ENCODE assay signal across 8 mouse cellular contexts in the genomic region with DNA sequence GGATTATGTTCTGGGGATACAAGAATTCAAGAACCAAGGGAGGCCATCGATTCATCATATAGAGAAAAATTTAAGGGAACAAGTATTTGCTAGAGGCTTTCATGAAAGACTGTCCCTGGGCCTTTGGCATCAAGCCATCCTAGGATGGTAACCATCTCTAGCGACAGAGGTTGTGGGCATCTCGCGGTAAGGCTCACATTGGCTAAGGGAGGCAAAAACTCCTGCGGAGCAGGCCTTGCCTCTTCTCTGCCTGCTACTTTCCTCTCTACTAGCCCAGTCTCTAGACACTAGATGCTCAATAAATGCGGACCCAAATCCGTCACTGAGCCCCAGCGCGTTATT. TPM values are rescaled to one million over a fixed set of nuclear protein-coding genes. Genes with fewer than 3 reads are reported as not detected.
DNase-seq lines count a peak whose midpoint lies in the region; ATAC-seq and TF ChIP-seq lines count a peak whose summit lies in the region.

A gene (plus strand): TSS at position 281 of the 342 bp plus-strand sequence.

- no peaks in the 10 kb centered on the region; the same call in 1 of the 2 replicates for H3K4me1 ChIP-seq in liver, adult 2 months (ENCODE audit: control insufficient read depth, insufficient read depth, low read length)
- H3K4me1 ChIP-seq in forebrain, embryonic 16.5 days (replicated peaks; ENCODE audit: control insufficient read depth, insufficient read depth, low read length): peaks cover 16% of the 10 kb centered on the region
- peaks cover 30% of the 10 kb centered on the region for H3K4me1 ChIP-seq in midbrain, embryonic 13.5 days (replicated peaks)

- H3K79me2 ChIP-seq in liver, adult 2 months (ENCODE audit: control insufficient read depth, insufficient read depth, low read length): no peaks in the 10 kb centered on the region

- no peaks in the 10 kb centered on the region for H3K9me3 ChIP-seq in forebrain, embryonic 16.5 days (ENCODE audit: control insufficient read depth, low read length)
- no peaks in the 10 kb centered on the region for H3K9me3 ChIP-seq in midbrain, embryonic 13.5 days

- no peak within 1 kb of the TSS for H3K27ac ChIP-seq in liver, adult 2 months (replicated peaks; ENCODE audit: insufficient read depth, low read depth, low read length)
- peak within 1 kb of the TSS; percentile 98 for H3K27ac ChIP-seq in forebrain, embryonic 16.5 days (ENCODE audit: low read length)
- H3K27ac ChIP-seq in midbrain, embryonic 13.5 days: peak within 1 kb of the TSS; percentile 95

- 15% methylated on average over 9 of the region's 9 CpGs for WGBS in liver, adult 2 months
- 10% methylated on average over 9 of the region's 9 CpGs for WGBS in forebrain, embryonic 16.5 days
- 13% methylated on average over 9 of the region's 9 CpGs for WGBS in midbrain, embryonic 13.5 days

- TF ChIP-seq POLR2A in liver, adult 2 months (IDR thresholded peaks at IDR 0.05; ENCODE audit: extremely low read depth, insufficient read depth, low read length): no peak

- H3K9ac ChIP-seq in liver, adult 2 months (ENCODE audit: low read depth, low read length): peak within 1 kb of the TSS; percentile 69
- H3K9ac ChIP-seq in forebrain, embryonic 16.5 days (replicated peaks; ENCODE audit: low read depth, low read length): peak within 1 kb of the TSS; percentile 95
- peak within 1 kb of the TSS; percentile 97 for H3K9ac ChIP-seq in midbrain, embryonic 13.5 days (replicated peaks)

- no peak for TF ChIP-seq CTCF in liver, adult 2 months (IDR thresholded peaks at IDR 0.05; ENCODE audit: low read depth, low read length)

- H3K4me3 ChIP-seq in liver, adult 2 months (ENCODE audit: insufficient read depth, low read depth, low read length): peak within 1 kb of the TSS; percentile 66
- H3K4me3 ChIP-seq in forebrain, embryonic 16.5 days (replicated peaks; ENCODE audit: low read length): peak within 1 kb of the TSS; percentile 93
- peak within 1 kb of the TSS; percentile 89 for H3K4me3 ChIP-seq in midbrain, embryonic 13.5 days (replicated peaks)

- ATAC-seq in forebrain, embryonic 16.5 days: no peak
- no peak for ATAC-seq in midbrain, embryonic 13.5 days
- no peak; the same call in 1 of the 2 replicates for ATAC-seq in granulocyte monocyte progenitor cell, adult 5-6 weeks (replicated peaks; ENCODE audit: poor library complexity, severe bottlenecking)

- peaks cover 16% of the 10 kb centered on the region for H3K27me3 ChIP-seq in liver, adult 2 months (ENCODE audit: control insufficient read depth, insufficient read depth, low read length)
- no peaks in the 10 kb centered on the region for H3K27me3 ChIP-seq in forebrain, embryonic 16.5 days (replicated peaks; ENCODE audit: control insufficient read depth, insufficient read depth, low read length)
- 0 out of 2 replicates have a peak, but pooled peaks cover 4% of the 10 kb centered on the region for H3K27me3 ChIP-seq in midbrain, embryonic 13.5 days

- peak within 1 kb of the TSS; percentile 89 for H3K4me2 ChIP-seq in forebrain, embryonic 16.5 days (ENCODE audit: low read length)
- H3K4me2 ChIP-seq in midbrain, embryonic 13.5 days (replicated peaks): peak within 1 kb of the TSS; percentile 90

- peak; percentile 2 for DNase-seq in liver, adult 2 months (ENCODE audit: extremely low read depth, low read depth, low spot score)
- no peak for DNase-seq in liver
- DNase-seq in adrenal gland, postnatal 4 days (ENCODE audit: low spot score in 2 of 2): no peak
- DNase-seq in layer of hippocampus, adult 8-10 months (ENCODE audit: low spot score in 2 of 2): no peak
- DNase-seq in spleen, postnatal 4 days (ENCODE audit: low spot score in 2 of 2): no peak

- no peaks in the 10 kb centered on the region for H3K36me3 ChIP-seq in liver, adult 2 months (ENCODE audit: control insufficient read depth, insufficient read depth, low read length)
- no peaks in the 10 kb centered on the region for H3K36me3 ChIP-seq in forebrain, embryonic 16.5 days (ENCODE audit: control insufficient read depth, insufficient read depth)
- H3K36me3 ChIP-seq in midbrain, embryonic 13.5 days: no peaks in the 10 kb centered on the region

RNA-seq across cellular contexts. Expression of the gene that starts here (rescaled TPM):
- under 0.01 and 0.20 TPM in 2 replicates for total RNA-seq in liver, adult 2 months (2014; rRNA removed)
- polyA plus RNA-seq in liver, adult 2 months (2012; rRNA removed): 0.19 and 0.26 TPM in 2 replicates
- 10 to 100 TPM; 51.9 to 69.8 TPM for total RNA-seq in adrenal gland, postnatal 4 days (2021)
- polyA plus RNA-seq in forebrain, embryonic 16.5 days (2015; fragmentation: Nextera tagmentation; extraction: Ambion mirVana): 174 and 187 TPM in 2 replicates
- total RNA-seq in layer of hippocampus, adult 8-10 months (2022): 100 to 1,000 TPM; 634 to 668 (median 642) TPM
- polyA plus RNA-seq in midbrain, embryonic 13.5 days (2015; fragmentation: Nextera tagmentation; extraction: Ambion mirVana): 125 and 140 TPM in 2 replicates
- not detected in 2 replicates for total RNA-seq in granulocyte monocyte progenitor cell, adult 5-6 weeks (2014; fragmentation: Nextera tagmentation)
- total RNA-seq in granulocyte monocyte progenitor cell, adult 5-6 weeks (2017): not detected in 2 replicates

Comparison
In these comparisons a context has a peak if more than half of its experiments do, and no peak if none do; other contexts are left out.
1. RNA of the gene that starts here (total RNA-seq): 634 to 668 TPM in layer of hippocampus, adult 8-10 months and 51.9 to 69.8 TPM in adrenal gland, postnatal 4 days; under 0.01 to 0.20 TPM in liver, adult 2 months and not detected in granulocyte monocyte progenitor cell, adult 5-6 weeks; every median in the first group is over 10 times any median in the second.
2. RNA of the gene that starts here (total RNA-seq): 634 to 668 TPM in layer of hippocampus, adult 8-10 months; 51.9 to 69.8 TPM in adrenal gland, postnatal 4 days; every median in the first group is over 4 times any median in the second.
3. RNA of the gene that starts here (polyA plus RNA-seq): 174 to 187 TPM in forebrain, embryonic 16.5 days and 125 to 140 TPM in midbrain, embryonic 13.5 days; 0.19 to 0.26 TPM in liver, adult 2 months; every median in the first group is over 10 times any median in the second.
4. Peak in DNase-seq, H3K4me3 ChIP-seq and H3K9ac ChIP-seq in liver, adult 2 months; RNA of the gene not detected or under 1 TPM.
5. Peak in every context shown above with its lines, with median percentiles within 50 percentile points of each other: H3K4me3 ChIP-seq and H3K9ac ChIP-seq.